Mouse (Mus musculus): ENCODE measurements around the gene Depdc7.

- TF ChIP-seq POLR2A (IDR thresholded peaks at IDR 0.05; ENCODE audit: low read depth, low read length) = no peak
- TF ChIP-seq CTCF (IDR thresholded peaks at IDR 0.05; ENCODE audit: borderline replicate concordance, insufficient read depth, low read length) = no peak
Observed at GRCm38 (mm10) chr2:104743160-104743559, 482 bp upstream of the Depdc7 start.
